Mouse (Mus musculus): ENCODE measurements around the gene AB124611.

- no peak for TF ChIP-seq POLR2A (IDR thresholded peaks at IDR 0.05; ENCODE audit: insufficient read depth, low read depth, low read length)
- TF ChIP-seq CTCF (IDR thresholded peaks at IDR 0.05; ENCODE audit: insufficient read depth, low read depth, low read length): no peak
Measured at GRCm38 (mm10) chr9:21574012-21574801, 48.2 kb downstream of the AB124611 start.

All from olfactory bulb, adult 2 months (tissue).